Mouse (Mus musculus) liver, embryonic 14.5 days (tissue): ENCODE results near the gene Zmym6.

ENCODE experiments used
- CTCF ChIP-seq: IDR thresholded peaks from 2 replicates; pipeline ENCODE4 v1.5.1; 2016; ENCODE audit warnings: antibody characterized with exemption, low read depth, control low read depth
- EP300 ChIP-seq: IDR thresholded peaks from 2 replicates; pipeline ENCODE4 v1.6.1; 2016; ENCODE audit warnings: antibody characterized with exemption, low read depth

DNA sequence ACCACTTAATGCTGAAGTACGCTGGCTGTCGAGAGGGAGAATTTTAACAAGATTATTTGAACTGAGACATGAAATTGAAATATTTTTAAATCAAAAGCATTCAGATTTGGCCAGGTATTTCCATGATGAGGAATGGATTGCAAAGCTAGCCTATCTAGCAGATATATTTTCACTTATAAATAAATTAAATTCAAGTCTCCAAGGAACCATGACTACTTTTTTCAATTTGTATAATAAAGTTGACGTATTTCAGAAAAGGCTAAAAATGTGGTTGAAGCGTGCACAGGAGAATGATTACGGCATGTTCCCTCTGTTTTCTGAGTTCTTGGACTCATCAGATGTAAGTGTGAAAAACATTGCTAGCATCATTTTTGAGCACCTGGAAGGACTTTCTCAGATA, 46.2 kb downstream of the Zmym6 start, which contains the start of gene Tmem35b:
- TF ChIP-seq EP300 (no peak), CTCF (no peak)
